Mouse (Mus musculus): ENCODE measurements around the gene Sass6. TPM values are rescaled to one million over a fixed set of nuclear protein-coding genes. Genes with fewer than 3 reads are reported as not detected.

The Sass6 gene
- total and polyA plus RNA-seq, 3 experiments, result 10.0 to 23.1 (median 12.4) TPM

DNA sequence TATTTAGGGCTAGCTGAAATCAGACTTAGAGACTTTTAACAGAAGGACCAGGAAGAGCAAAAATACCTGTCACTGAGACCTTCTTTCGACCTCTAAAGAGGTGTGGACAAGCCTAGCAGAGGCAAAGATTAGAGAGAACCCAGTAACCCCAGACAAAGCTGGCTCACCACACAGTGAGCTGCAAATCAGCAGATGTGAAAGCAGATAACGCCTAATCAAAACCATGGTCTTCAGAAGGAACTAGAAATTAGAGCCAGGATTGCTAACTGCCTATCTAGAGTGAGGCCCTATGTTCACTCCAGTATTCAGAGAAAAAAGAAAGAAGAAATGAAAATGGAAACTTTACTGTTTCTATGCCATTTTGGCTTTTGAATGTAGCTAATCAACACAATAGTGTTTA is 47.6 kb downstream of the Sass6 start:
- in situ Hi-C loops (cut with MboI; ENCODE audit: low pct_ligation_motif_present, low pct_unique_long_range_greater_than_20kb, low sequenced_read_pairs) (no loop called here), dilution Hi-C loops (cut with MboI; ENCODE audit: extremely low pct_ligation_motif_present, extremely low pct_unique_long_range_greater_than_20kb, low sequenced_read_pairs) (no loop called here)
- no peak overlapping the region for H3K9ac ChIP-seq (ENCODE audit: insufficient read depth, low read depth)
- H3K27ac ChIP-seq (ENCODE audit: insufficient read depth, low read depth), result no peak overlapping the region
- H3K79me2 ChIP-seq (replicated peaks; ENCODE audit: control insufficient read depth, extremely low read depth, insufficient read depth, poor library complexity, severe bottlenecking), result no peaks in the 10 kb centered on the region
- peaks cover 0 to 3% of the 10 kb centered on the region in 2 experiments; a peak in 2 of 4 replicates for H3K4me1 ChIP-seq (ENCODE audit: control insufficient read depth in 1 of 2, insufficient read depth in 2 of 2)
- H3K4me3 ChIP-seq (replicated peaks in 1 of 3; ENCODE audit: low read depth in 2 of 3, low read length in 2 of 3, poor library complexity in 1 of 3), result no peak overlapping the region
- no peaks in the 10 kb centered on the region for H3K9me3 ChIP-seq (replicated peaks; ENCODE audit: low read length)
- H3K4me2 ChIP-seq (ENCODE audit: insufficient read depth, low read depth, poor library complexity, severe bottlenecking), result no peak overlapping the region
- peaks cover 59 to 88% of the 10 kb centered on the region in 2 experiments for H3K36me3 ChIP-seq (replicated peaks in 1 of 2; ENCODE audit: control insufficient read depth in 1 of 2, insufficient read depth in 1 of 2, low read length in 1 of 2)
- no peak for DNase-seq (ENCODE audit: extremely low read depth)
- TF ChIP-seq ELF1 (IDR thresholded peaks at IDR 0.05; ENCODE audit: low read depth, low read length) (no peak), IRF4 (IDR thresholded peaks at IDR 0.05; ENCODE audit: low read depth, low read length) (no peak), GABPA (IDR thresholded peaks at IDR 0.05; ENCODE audit: insufficient replicate concordance, low read depth, low read length) (no peak)
- no peaks in the 10 kb centered on the region for H3K27me3 ChIP-seq (replicated peaks)

- dilution Hi-C loops (cut with MboI; ENCODE audit: extremely low pct_ligation_motif_present, extremely low pct_unique_long_range_greater_than_20kb, low sequenced_read_pairs), result no loop called here
- Histone ChIP-seq H3K79me2 (replicated peaks; ENCODE audit: control insufficient read depth, extremely low read depth, insufficient read depth, poor library complexity, severe bottlenecking) (peaks cover 16% of the 10 kb centered on the region), H3K4me3 (replicated peaks in 1 of 3; ENCODE audit: low read depth in 2 of 3, low read length in 2 of 3, poor library complexity in 1 of 3) (no peak overlapping the region), H3K27me3 (replicated peaks) (no peaks in the 10 kb centered on the region), H3K4me2 (ENCODE audit: insufficient read depth, low read depth, poor library complexity, severe bottlenecking) (no peak overlapping the region), H3K27ac (ENCODE audit: insufficient read depth, low read depth) (no peak overlapping the region), H3K4me1 (ENCODE audit: control insufficient read depth in 1 of 2, insufficient read depth in 2 of 2) (peaks cover 0 to 20% of the 10 kb centered on the region in 2 experiments; a peak in 2 of 4 replicates), H3K9ac (ENCODE audit: insufficient read depth, low read depth) (no peak overlapping the region), H3K36me3 (replicated peaks in 1 of 2; ENCODE audit: control insufficient read depth in 1 of 2, insufficient read depth in 1 of 2, low read length in 1 of 2) (peaks cover 39 to 83% of the 10 kb centered on the region in 2 experiments), H3K9me3 (replicated peaks; ENCODE audit: low read length) (no peaks in the 10 kb centered on the region)
- TF ChIP-seq GABPA (IDR thresholded peaks at IDR 0.05; ENCODE audit: insufficient replicate concordance, low read depth, low read length), result no peak
- DNase-seq (ENCODE audit: extremely low read depth), result no peak
- in situ Hi-C loops (cut with MboI; ENCODE audit: low pct_ligation_motif_present, low pct_unique_long_range_greater_than_20kb, low sequenced_read_pairs), result no loop called here
Observed at GRCm38 (mm10) chr3:116646387-116646786, 51.6 kb downstream of the Sass6 start.

DNA sequence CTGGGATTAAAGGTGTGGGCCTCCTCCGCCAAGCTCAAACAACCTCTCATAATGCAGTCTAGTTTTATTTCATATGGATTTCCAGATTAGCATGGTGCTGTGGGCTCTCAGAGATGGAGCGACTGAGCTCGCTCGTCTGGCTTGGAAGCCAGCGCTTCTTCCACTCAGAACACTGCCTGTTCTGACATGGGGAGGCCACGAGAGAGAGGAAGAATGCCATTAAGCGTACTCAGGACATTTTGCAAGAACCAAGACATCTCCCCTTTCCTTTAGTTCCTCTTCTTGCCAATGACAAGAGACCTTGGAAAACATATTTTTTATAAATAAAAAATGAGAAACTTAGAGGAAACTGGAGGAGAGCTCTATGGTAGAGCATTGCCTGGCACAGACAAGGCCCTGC is 54.0 kb downstream of the Sass6 start:
- Histone ChIP-seq H3K36me3 (replicated peaks in 1 of 2; ENCODE audit: control insufficient read depth in 1 of 2, insufficient read depth in 1 of 2, low read length in 1 of 2) (peaks cover 26 to 73% of the 10 kb centered on the region in 2 experiments), H3K9ac (ENCODE audit: insufficient read depth, low read depth) (no peak overlapping the region), H3K4me2 (ENCODE audit: insufficient read depth, low read depth, poor library complexity, severe bottlenecking) (no peak overlapping the region), H3K79me2 (replicated peaks; ENCODE audit: control insufficient read depth, extremely low read depth, insufficient read depth, poor library complexity, severe bottlenecking) (peaks cover 39% of the 10 kb centered on the region), H3K9me3 (replicated peaks; ENCODE audit: low read length) (no peaks in the 10 kb centered on the region), H3K27me3 (replicated peaks) (no peaks in the 10 kb centered on the region), H3K27ac (ENCODE audit: insufficient read depth, low read depth) (no peak overlapping the region), H3K4me3 (replicated peaks in 1 of 3; ENCODE audit: low read depth in 2 of 3, low read length in 2 of 3, poor library complexity in 1 of 3) (no peak overlapping the region), H3K4me1 (ENCODE audit: control insufficient read depth in 1 of 2, insufficient read depth in 2 of 2) (peaks cover 0 to 25% of the 10 kb centered on the region in 2 experiments; a peak in 2 of 4 replicates)
- in situ Hi-C loops (cut with MboI; ENCODE audit: low pct_ligation_motif_present, low pct_unique_long_range_greater_than_20kb, low sequenced_read_pairs) (no loop called here), dilution Hi-C loops (cut with MboI; ENCODE audit: extremely low pct_ligation_motif_present, extremely low pct_unique_long_range_greater_than_20kb, low sequenced_read_pairs) (no loop called here)
- TF ChIP-seq ZMIZ1 (IDR thresholded peaks at IDR 0.05; ENCODE audit: low read depth, low read length) (no peak), SMC3 (IDR thresholded peaks at IDR 0.05; ENCODE audit: low read depth, low read length) (no peak), USF1 (IDR thresholded peaks at IDR 0.05; ENCODE audit: low read depth, low read length) (no peak), CHD2 (IDR thresholded peaks at IDR 0.05; ENCODE audit: low read length) (no peak), MXI1 (IDR thresholded peaks at IDR 0.05; ENCODE audit: low read depth, low read length) (no peak), ZNF384 (IDR thresholded peaks at IDR 0.05; ENCODE audit: low read depth, low read length) (no peak), JUND (conservative IDR thresholded peaks at IDR 0.05; ENCODE audit: low read depth, low read length) (no peak), TBP (conservative IDR thresholded peaks at IDR 0.05; ENCODE audit: low read depth, low read length) (no peak), MAZ (IDR thresholded peaks at IDR 0.05; ENCODE audit: low read depth, low read length) (no peak), RCOR1 (conservative IDR thresholded peaks at IDR 0.05; ENCODE audit: low read depth, low read length) (no peak)
- DNase-seq (ENCODE audit: extremely low read depth), result no peak
